Mouse (Mus musculus) heart, postnatal 25 days (tissue): Measurements from ENCODE around the gene 2010111I01Rik. TPM values are rescaled to one million over a fixed set of nuclear protein-coding genes. Genes with fewer than 3 reads are reported as not detected.
"Not testable (repeated sequence)": the region's sequence is repeated elsewhere in the genome, so short reads cannot be mapped to it uniquely, and the experiment has no call there.

ENCODE experiments used
- DNase-seq: peaks from one replicate; pipeline ENCODE4 v3.0.0; 2022; ENCODE audit warnings: low spot score
- intact Hi-C: fragments of 180-260 bp; cut with DNase I; formaldehyde crosslinking; loops from one replicate; pipeline ENCODE4 v1.15.1; 2025
- total RNA-seq, 2 experiments: library from RNA; stranded (reverse); gene quantifications; 2 replicates each; pipeline ENCODE4 v1.2.3; 2021

2010111I01Rik gene
- total RNA-seq, 2 experiments from 2014 or later = 109 to 112 TPM

- intact Hi-C loops = loop anchor here (5.0 kb wide), 1 partner anchor 45 kb away; no protein-coding TSS in a partner anchor
- no peak for DNase-seq
These were observed 12.6 kb upstream of the 2010111I01Rik start for GRCm38 (mm10) chr13:62952047-62952446.

GRCm38 (mm10) chr13:62952624-62953023, 12.1 kb upstream of the 2010111I01Rik start:
- DNase-seq = no peak
- intact Hi-C loops = loop anchor here (5.0 kb wide), 1 partner anchor 45 kb away; no protein-coding TSS in a partner anchor

GRCm38 (mm10) chr13:62955997-62956396, 8.7 kb upstream of the 2010111I01Rik start:
- no peak for DNase-seq
- intact Hi-C loops = no loop called here

GRCm38 (mm10) chr13:62956776-62957175, 7.9 kb upstream of the 2010111I01Rik start:
- no peak for DNase-seq
- intact Hi-C loops = no loop called here

- intact Hi-C loops = no loop called here
- no peak for DNase-seq
These were observed 1.3 kb upstream of the 2010111I01Rik start for GRCm38 (mm10) chr13:62963358-62963757.

- no peak for DNase-seq
- intact Hi-C loops = no loop called here
These were observed 3.5 kb downstream of the 2010111I01Rik start for GRCm38 (mm10) chr13:62968223-62968622.

GRCm38 (mm10) chr13:62970515-62971269, 6.0 kb downstream of the 2010111I01Rik start:
- no peak for DNase-seq
- intact Hi-C loops = no loop called here

GRCm38 (mm10) chr13:62972403-62972802, 7.7 kb downstream of the 2010111I01Rik start:
- DNase-seq = no peak
- intact Hi-C loops = no loop called here

GRCm38 (mm10) chr13:62973111-62973510, 8.4 kb downstream of the 2010111I01Rik start:
- intact Hi-C loops = no loop called here
- DNase-seq = no peak

- no peak for DNase-seq
- intact Hi-C loops = loop anchor here (5.0 kb wide), 1 partner anchor 54 kb away; no protein-coding TSS in a partner anchor
These were observed 13.4 kb downstream of the 2010111I01Rik start for GRCm38 (mm10) chr13:62978104-62978503.

GRCm38 (mm10) chr13:62978784-62979183, 14.1 kb downstream of the 2010111I01Rik start:
- DNase-seq = no peak
- intact Hi-C loops = loop anchor here (5.0 kb wide), 1 partner anchor 54 kb away; no protein-coding TSS in a partner anchor

- no peak for DNase-seq
- intact Hi-C loops = loop anchor here (5.0 kb wide), 1 partner anchor 53 kb away; no protein-coding TSS in a partner anchor
These were observed 14.5 kb downstream of the 2010111I01Rik start for GRCm38 (mm10) chr13:62979215-62979614.

- intact Hi-C loops = no loop called here
- DNase-seq = no peak
These were observed 15.4 kb downstream of the 2010111I01Rik start for GRCm38 (mm10) chr13:62980131-62980530.

GRCm38 (mm10) chr13:62984485-62984884, 19.8 kb downstream of the 2010111I01Rik start:
- intact Hi-C loops = no loop called here
- no peak for DNase-seq

GRCm38 (mm10) chr13:62989891-62990490, 25.3 kb downstream of the 2010111I01Rik start:
- intact Hi-C loops = no loop called here
- no peak for DNase-seq

- DNase-seq = no peak
- intact Hi-C loops = no loop called here
These were observed 29.1 kb downstream of the 2010111I01Rik start for GRCm38 (mm10) chr13:62993543-62994477.

GRCm38 (mm10) chr13:62996767-62997166, 32.1 kb downstream of the 2010111I01Rik start:
- no peak for DNase-seq
- intact Hi-C loops = loop anchor here (5.0 kb wide), 1 partner anchor 44 kb away; no protein-coding TSS in a partner anchor

GRCm38 (mm10) chr13:63007491-63007890, 42.8 kb downstream of the 2010111I01Rik start:
- intact Hi-C loops, DNase-seq: not testable (repeated sequence)

GRCm38 (mm10) chr13:63010345-63011090, 45.8 kb downstream of the 2010111I01Rik start:
- DNase-seq = no peak
- intact Hi-C loops = no loop called here
